ENCODE assay signal across 23 mouse cellular contexts in genomic region chr2:106826806-106827205, GRCm38 (mm10).
DNase-seq lines count a peak whose midpoint lies in the region; TF ChIP-seq lines count a peak whose summit lies in the region.
"Had no signal": no experiment of that assay in that cellular context is flagged by ENCODE, and none has a peak within 500 bp of the region (broad histone marks: within the 10 kb centered on the region; RNA-seq: fewer than 3 reads in every experiment).

No protein-coding gene starts in this region.

- no peak overlapping the region for H3K9ac ChIP-seq in heart, adult 2 months (ENCODE audit: low read depth, low read length)
- H3K9ac ChIP-seq: embryonic facial prominence, embryonic 12.5 days; forebrain, embryonic 13.5 days; forebrain, embryonic 15.5 days; forebrain, postnatal 0 days had no signal

- intact Hi-C loops in heart, adult 2 months (cut with DNase I) = no loop called here

- H3K36me3 ChIP-seq in heart, embryonic 10.5 days = 0 out of 2 replicates have a peak, but pooled peaks cover 3% of the 10 kb centered on the region
- no peaks in the 10 kb centered on the region for H3K36me3 ChIP-seq in heart, adult 2 months (ENCODE audit: control insufficient read depth, insufficient read depth, low read length)
- H3K36me3 ChIP-seq in limb, embryonic 10.5 days = 0 out of 2 replicates have a peak, but pooled peaks cover 4% of the 10 kb centered on the region
- H3K36me3 ChIP-seq: embryonic facial prominence, embryonic 10.5 days; embryonic facial prominence, embryonic 12.5 days; forebrain, embryonic 15.5 days; G1E had no signal

- peaks cover 44% of the 10 kb centered on the region for H3K4me1 ChIP-seq in heart, embryonic 10.5 days
- H3K4me1 ChIP-seq in heart, adult 2 months (ENCODE audit: control insufficient read depth, insufficient read depth, low read length) = no peaks in the 10 kb centered on the region; the same call in 1 of the 2 replicates
- H3K4me1 ChIP-seq in limb, embryonic 10.5 days = peaks cover 50% of the 10 kb centered on the region

- no peak for TF ChIP-seq POLR2A in heart, adult 2 months (IDR thresholded peaks at IDR 0.05; ENCODE audit: insufficient read depth, low read depth, low read length)

- no peaks in the 10 kb centered on the region for H3K9me3 ChIP-seq in heart, embryonic 10.5 days
- H3K9me3 ChIP-seq in limb, embryonic 10.5 days (replicated peaks) = no peaks in the 10 kb centered on the region
- H3K9me3 ChIP-seq: embryonic facial prominence, embryonic 10.5 days; embryonic facial prominence, embryonic 12.5 days; forebrain, embryonic 13.5 days; forebrain, embryonic 15.5 days had no signal

- H3K27me3 ChIP-seq in heart, embryonic 10.5 days (ENCODE audit: insufficient read depth, poor library complexity, severe bottlenecking) = no peaks in the 10 kb centered on the region
- no peaks in the 10 kb centered on the region for H3K27me3 ChIP-seq in heart, adult 2 months (ENCODE audit: control insufficient read depth, insufficient read depth, low read length)
- no peaks in the 10 kb centered on the region for H3K27me3 ChIP-seq in limb, embryonic 10.5 days (ENCODE audit: low read depth, poor library complexity, severe bottlenecking)
- H3K27me3 ChIP-seq: CH12.LX; embryonic facial prominence, embryonic 12.5 days; forebrain, embryonic 13.5 days; forebrain, embryonic 15.5 days had no signal

- 87% methylated on average over 4 of the region's 4 CpGs for WGBS in heart, embryonic 10.5 days
- WGBS in heart, adult 2 months = 91% methylated on average over 4 of the region's 4 CpGs
- WGBS in limb, embryonic 10.5 days = 89% methylated on average over 4 of the region's 4 CpGs

- H3K79me2 ChIP-seq in heart, adult 2 months (replicated peaks; ENCODE audit: control insufficient read depth, insufficient read depth, low read length) = no peaks in the 10 kb centered on the region

- H3K4me3 ChIP-seq in heart, embryonic 10.5 days = no peak overlapping the region
- H3K4me3 ChIP-seq in heart, adult 2 months = no peak overlapping the region
- no peak overlapping the region for H3K4me3 ChIP-seq in limb, embryonic 10.5 days
- H3K4me3 ChIP-seq: embryonic facial prominence, embryonic 10.5 days; embryonic facial prominence, embryonic 12.5 days; forebrain, embryonic 13.5 days; forebrain, embryonic 15.5 days had no signal

- DNase-seq in heart, embryonic 10.5 days (ENCODE audit: low spot score) = peak; percentile 53
- DNase-seq in heart, adult 2 months = no peak
- peak; percentile 36 for DNase-seq in R1 (ENCODE audit: low read depth, low spot score)
- peak; percentile 15 for DNase-seq in limb, embryonic 10.5 days (ENCODE audit: low spot score)
- DNase-seq in Muller cell, postnatal 12 days (ENCODE audit: inconsistent ontology term) = no peak
- DNase-seq in embryo, embryonic 10 days (ENCODE audit: low spot score) = no peak
- DNase-seq: adrenal gland, adult 2 months; adrenal gland, postnatal 10 days; adrenal gland, postnatal 25 days; B cell, adult 2 months; cerebellum, adult 11 months; cerebellum, adult 18-20 months; cerebellum, adult 8-10 months; cerebellum, adult 9-11 months; cerebellum, postnatal 14 days; cerebellum, postnatal 36 days; forebrain, postnatal 0 days had no signal

- no peak overlapping the region for H3K27ac ChIP-seq in heart, embryonic 10.5 days
- no peak overlapping the region for H3K27ac ChIP-seq in heart, adult 2 months
- H3K27ac ChIP-seq in limb, embryonic 10.5 days = no peak overlapping the region
- H3K27ac ChIP-seq: embryonic facial prominence, embryonic 10.5 days; embryonic facial prominence, embryonic 12.5 days; forebrain, embryonic 13.5 days; forebrain, embryonic 15.5 days had no signal

- TF ChIP-seq CTCF in heart, adult 2 months (IDR thresholded peaks at IDR 0.05) = no peak

- TF ChIP-seq EP300 in heart, adult 2 months (IDR thresholded peaks at IDR 0.05; ENCODE audit: insufficient read depth, low read depth, low read length) = no peak

Comparison
In these comparisons a context has a peak if more than half of its experiments do, and no peak if none do; other contexts are left out.
1. DNase-seq: peak in heart, embryonic 10.5 days (single experiment), R1 (single experiment) and limb, embryonic 10.5 days (single experiment); none in heart, adult 2 months (0 of 2), Muller cell, postnatal 12 days (single experiment) and embryo, embryonic 10 days (single experiment).